Mouse (Mus musculus) kidney, postnatal 10 days (tissue): Measurements from ENCODE around the gene Wipf1.

Experiments used
- DNase-seq: peaks from one replicate; pipeline ENCODE4 v3.0.0; 2021; ENCODE audit warnings: mixed read lengths

Wipf1 gene

DNA sequence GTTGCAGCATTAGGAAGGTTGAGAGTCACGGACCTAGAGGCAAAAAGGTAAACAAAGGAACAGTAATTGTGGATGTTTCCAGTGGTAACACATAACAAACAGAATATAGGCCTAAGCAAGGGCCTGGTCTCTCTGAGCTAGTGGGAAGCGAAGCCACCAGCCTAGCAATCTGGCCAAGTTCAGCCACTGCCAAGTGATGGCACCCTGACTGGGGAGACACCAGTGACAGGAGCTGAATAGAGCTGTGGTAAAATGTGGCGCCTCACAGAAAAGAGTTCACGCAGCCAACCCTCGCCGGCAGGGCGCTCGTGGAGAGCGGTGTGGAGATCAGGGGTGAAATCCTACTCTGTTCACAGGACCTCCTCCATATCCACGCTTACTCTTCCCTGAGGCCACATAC lies 63.1 kb downstream of the Wipf1 start:
- no peak for DNase-seq

DNA sequence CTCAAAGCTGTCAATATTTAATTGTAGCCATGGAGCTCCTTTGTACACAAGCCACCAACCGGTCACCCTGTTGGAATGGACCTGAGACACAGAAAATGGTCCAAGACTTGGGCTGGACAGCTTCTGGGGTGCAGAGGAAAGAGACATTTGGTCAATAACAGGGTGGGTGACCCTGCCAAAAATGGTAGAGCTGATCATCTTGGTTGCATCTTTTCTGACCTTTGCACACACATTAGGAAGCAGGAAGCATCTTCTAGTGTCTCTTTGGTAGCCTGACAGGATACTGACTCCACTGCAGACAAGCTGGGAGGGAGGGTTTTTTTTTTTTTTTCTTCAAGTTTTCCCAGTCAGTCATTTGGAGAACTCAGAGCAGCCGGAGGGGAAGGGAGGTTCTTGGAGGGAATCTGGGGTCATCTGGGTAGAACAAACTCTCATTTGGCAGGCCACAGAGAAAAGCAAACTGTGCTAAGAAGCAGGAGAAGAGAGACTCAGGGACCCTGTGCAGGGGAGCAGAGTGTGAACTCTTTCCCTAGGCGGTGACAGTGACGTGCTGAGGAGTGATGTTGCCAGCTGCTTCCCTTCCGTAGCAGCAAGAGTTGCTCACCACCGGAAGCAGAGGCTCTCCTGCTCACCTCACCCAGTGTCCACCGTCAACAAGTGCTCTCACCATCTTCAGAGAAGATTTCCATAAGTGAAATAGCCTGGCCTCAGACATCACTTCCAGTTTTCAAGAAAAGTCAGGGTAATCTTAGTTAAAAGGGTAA lies 65.9 kb downstream of the Wipf1 start:
- DNase-seq = peak; percentile 35

DNA sequence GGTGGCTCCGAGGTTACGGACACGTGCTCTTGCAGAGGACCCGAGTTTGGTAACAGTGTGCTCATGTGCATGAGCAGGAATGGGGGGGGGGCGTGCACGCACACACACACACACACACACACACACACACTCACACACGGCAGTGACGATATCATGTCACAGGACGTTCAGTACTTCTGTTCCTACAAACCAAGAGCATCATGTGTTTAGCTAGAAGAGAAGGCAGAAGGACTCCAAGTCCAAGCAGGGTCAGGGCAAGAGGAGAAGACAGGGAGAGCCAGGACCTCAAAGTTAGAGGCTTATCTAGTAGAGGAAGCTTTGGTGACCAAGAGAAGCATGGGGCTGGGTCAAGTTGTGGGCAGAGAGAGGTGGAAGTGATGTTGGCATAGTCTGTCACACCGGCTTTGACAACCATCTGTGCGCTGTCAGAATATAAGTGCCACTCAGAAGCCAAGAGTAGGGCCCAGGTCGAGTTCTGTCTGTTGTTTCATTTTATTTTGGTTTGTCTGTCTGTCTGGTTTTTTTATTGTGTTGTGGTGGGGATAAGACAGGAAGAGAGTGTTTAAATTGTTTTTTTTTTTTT lies 66.7 kb downstream of the Wipf1 start:
- no peak for DNase-seq

DNA sequence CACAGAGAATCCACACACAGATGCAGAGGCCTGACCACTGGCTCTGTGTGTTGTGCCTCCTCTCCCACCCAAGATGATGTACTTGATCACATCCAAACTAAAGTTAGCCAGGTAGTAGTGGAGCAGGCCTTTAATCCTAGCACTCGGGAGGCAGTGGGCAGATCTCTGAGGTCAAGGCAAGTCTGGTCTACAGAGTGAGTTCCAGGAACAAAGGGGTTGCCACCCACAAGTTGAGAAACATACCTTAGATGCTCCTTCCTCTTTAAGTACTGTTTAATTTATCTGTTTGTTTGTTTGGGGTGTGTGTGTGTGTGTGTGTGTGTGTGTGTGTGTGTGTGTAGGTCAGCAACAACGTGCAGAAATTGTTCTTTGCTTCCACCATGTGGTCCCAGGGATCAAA lies 67.3 kb downstream of the Wipf1 start:
- DNase-seq = no peak

DNA sequence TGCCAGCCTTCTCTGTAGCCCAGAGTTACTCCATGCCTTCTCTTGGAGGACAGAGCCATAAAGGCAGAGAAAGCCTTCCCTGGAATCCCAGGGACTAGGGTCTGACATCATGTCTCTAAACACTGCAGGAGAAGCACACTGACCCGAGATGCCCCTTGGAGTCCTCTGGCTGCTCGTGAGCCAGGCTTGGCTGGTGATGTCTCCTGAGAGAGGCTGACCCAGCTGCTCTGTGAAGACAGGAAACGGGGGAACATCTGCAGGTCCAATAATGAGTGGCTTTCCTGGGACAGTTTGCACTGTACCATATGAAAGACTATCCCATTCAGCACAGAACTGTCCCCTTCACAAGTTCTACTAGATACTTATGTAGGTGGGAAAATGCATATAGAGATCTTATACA lies 69.4 kb downstream of the Wipf1 start:
- no peak for DNase-seq

DNA sequence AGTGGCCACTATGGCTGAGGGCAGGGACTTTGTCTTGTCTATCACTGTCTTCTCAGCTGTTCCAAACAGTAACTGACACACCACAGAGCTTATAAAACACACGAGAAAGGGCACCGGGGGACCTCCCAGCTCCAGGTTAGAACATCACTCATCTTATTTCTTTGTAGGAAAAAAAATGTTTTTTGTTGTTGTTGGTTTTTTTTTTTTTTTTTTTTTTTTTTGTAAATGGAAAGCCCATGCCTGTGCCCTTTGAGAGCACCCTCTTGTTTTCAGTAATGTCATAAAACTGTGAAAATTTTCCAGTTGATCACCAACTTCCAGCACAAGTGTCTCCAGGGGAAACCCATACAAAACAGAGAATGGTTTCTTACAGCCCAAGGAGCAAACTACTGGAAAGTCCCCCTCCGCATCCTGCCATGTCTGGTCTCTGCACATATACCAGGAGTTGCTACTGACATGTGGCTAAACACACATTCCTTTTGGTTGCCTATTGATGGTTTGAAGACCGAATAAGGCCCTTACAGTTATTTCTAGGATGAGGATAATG lies 69.9 kb downstream of the Wipf1 start:
- DNase-seq = no peak

DNA sequence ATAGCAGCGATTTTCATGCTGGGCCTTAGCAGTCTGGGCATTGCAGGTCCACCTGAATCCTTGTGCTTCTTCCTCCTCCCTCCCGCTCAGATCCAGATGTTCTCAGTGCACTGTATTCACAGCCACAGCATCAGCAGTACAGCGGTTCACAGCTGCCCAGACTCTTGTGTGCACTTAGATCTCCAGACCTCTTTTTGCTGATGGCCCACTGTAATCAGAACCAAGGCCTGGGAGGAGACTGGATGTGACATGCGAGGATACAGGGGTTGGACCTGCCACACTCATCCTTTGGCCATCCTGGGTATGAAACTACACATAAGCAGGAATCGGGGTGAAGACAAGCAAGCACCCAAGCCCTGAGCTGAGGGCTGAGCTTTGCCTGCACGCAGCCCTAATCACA lies 72.6 kb downstream of the Wipf1 start:
- DNase-seq = no peak

DNA sequence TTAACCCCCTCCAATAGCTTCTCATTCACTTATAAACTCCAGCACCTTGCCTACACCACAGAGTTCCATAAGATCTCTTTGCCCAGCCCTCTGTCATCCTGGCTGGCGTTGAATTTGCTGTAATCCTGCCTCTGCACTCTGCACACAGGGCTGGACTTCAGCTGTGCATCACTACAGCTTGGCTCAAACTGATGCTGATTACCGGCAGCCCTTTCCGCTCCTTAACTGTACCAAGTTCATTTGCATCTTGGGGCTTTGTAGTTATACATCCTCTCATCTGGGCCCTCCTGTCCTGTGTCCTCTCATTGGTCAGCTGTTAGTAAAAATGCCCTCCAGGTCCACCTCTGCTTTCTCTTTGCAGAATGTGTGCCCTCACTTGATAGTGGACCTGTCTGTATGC lies 73.4 kb downstream of the Wipf1 start:
- no peak for DNase-seq

DNA sequence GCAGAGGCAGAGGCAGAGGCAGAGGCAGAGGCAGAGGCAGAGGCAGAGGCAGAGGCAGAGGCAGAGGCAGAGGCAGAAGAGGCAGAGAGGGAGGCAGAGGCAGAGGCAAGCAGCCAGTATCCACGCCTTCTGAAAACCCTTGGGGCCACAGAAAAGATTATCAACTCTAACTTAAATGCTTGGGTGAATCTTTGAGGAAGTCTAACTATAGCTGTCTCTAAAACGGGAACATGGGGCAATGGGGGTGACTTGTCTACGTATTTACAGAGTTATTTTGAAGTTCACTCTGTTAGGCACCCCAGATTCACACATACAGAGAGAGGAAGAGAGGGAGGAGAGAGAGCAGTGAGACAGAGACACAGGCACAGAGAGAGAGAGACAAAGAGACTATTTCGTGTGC lies 74.0 kb downstream of the Wipf1 start:
- DNase-seq = no peak

DNA sequence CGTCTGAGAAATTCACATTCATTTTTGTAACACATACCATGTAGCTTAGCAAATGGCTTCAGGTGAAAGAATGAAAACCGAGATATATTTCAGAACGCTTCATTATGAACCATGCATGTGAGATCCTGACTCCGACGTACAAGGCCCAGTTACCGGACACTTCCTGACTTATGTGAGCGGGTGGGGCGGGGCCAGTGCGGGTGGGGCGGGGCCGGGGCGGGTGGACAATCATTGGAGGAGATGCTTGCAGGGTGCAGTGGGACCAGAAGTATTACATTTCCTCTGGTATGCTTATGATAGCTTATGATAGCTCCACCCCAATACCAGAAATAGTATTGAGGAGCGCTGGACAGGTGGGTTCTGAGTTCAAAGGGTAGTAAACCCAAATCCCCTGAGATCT lies 74.9 kb downstream of the Wipf1 start:
- no peak for DNase-seq

DNA sequence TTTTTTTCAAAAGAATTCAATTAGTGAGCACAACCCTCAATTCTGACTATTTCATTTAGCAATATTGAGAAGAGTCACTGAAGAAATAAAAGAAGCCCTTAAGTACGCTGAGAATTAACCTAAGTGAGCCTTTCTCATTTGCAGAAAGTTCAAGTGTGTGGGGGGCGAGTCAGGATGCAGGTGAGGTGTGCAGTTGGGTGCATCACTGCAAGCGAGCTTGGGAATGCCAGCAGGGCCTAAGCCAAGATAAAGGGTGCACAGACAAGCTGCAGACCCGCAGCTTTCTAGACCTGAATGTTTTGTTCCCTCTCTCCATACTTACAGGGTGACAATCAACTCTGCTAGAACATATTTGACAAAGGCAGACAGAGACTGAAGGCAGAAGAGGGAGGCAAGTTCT lies 75.3 kb downstream of the Wipf1 start:
- DNase-seq = no peak

DNA sequence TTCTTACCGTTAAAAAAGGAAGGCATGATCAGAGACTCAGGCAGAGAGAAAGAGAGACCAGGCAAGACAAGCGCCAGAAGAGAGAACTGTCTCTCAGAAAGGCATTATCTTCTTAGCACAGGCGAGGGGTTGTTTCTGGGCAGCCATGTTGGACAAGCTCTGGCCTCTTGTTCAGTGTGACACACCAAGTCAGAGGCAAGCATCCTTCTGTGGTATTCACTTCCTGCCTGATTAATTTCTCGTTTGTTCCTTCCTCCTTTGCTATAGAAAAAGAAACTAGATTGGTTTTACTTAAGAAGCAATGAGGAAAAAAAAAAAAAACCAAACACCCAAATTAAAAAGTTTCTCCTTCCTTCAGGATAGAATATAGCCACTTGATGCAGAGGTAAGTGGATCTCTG lies 75.8 kb downstream of the Wipf1 start:
- no peak for DNase-seq

DNA sequence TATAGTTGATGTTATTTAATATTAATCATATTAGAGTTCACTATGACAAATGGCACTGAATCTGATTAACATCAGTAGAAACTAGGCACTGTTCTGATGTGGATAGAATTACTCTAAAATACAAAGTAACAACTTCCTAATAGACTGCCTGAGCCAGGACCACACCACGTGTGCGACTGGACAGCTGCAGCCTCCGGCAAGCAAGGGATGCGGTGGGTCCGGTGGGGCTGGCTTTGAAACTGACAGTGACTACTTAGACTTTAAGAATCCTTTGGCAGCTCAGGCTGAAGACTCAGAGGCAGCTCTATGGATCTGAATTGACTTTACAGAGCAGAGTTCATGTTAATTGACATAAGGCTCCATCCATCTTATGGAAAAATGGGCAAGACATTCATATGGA lies 76.4 kb downstream of the Wipf1 start:
- no peak for DNase-seq

DNA sequence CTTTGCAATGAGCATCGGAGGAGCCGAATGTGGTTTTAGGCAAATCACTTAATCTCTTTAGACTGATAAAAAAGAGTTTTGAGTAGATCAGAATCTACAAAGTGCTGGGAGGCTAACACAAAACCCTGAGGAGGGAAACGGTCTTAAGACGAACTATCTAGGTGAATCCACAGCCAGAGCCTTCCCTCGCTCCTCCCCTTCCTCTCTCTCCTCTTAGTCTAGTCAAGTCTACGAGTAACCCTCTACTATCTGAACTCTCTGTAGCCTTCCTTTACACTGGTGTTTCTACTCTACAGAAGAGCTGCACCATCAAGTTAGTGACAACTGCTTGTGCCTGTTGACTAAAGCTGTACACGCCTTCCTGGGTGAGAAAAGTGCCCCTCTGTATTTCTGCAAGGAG lies 77.0 kb downstream of the Wipf1 start:
- no peak for DNase-seq

DNA sequence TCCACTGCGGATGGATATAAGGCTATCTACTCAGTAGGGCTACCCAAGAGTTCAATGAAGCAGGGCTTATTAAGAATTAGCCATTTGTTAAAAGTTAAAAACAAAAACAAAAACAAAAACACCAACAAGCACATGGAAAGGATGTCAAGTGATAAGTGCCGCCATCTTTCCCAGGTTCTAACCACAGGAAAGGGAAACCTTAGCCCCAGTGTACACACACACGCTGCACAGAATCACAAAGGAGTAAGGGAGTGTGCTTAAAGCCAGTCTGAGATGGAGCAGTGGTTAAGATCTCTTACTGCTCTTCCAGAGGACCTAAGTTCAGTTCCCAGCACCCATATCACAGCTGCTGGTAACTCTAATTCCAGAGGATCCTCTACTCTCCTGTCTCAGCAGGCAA lies 78.0 kb downstream of the Wipf1 start:
- no peak for DNase-seq

DNA sequence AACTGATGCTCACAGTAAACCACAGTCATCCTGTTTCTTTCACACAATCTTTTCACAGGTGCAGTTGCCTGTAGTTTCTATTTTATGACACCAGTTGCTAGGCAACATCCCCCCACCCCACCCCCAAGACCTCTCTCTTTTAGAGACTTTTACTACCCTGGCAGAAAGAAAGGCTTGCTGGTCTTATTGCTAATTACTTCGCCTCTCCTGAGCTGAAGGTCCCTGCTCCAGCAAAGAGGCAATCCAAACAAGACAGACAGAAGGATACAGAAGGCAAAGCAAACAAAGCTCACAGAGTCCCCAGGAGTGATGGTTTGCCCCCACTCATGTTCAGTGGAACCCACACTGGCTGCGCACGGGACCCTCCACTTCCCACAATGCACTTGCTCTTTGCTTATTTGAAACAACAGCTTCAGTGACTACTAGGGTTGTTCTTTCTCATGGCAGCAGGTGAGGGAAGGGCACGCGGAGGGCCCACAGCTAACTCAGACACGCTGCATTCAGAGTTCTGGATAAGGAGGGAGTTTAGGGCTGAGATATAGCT lies 79.3 kb downstream of the Wipf1 start:
- DNase-seq = no peak

DNA sequence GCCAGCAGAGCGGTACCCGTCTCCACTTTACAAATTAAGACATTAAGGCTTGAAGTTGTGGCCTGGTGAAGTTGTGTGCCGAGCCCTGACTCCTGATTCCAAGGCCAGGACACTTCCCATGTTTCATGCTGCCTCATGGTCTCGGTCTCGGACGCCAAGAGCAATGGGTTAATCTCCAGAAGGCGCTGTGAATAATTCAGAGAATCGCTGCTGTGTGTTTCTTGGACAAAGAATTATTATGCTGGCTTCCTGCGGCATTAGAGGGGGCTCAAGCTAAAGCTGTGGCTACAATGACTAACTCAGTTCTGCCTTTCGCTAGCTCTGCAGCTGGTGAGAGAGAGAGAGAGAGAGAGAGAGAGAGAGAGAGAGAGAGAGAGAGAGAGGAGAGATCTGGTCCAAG lies 85.5 kb downstream of the Wipf1 start:
- DNase-seq = no peak

DNA sequence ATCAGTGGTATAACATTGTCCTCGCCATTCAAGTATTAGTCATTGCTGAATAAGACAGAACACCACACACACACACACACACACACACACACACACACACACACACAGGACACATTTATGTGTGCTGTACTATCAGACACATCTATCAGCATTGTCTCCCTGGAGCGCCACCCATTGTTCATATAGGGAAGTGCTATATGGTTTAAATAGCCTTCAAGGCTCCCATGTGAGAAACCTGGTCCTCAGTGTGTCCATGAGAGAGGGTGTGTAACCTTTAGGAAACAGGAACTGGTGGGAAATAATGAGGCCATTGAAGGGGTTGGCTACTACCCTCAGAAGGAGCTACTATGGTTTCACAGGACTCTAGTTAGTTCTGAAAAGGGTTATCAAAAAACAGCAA lies 87.5 kb downstream of the Wipf1 start:
- no peak for DNase-seq

DNA sequence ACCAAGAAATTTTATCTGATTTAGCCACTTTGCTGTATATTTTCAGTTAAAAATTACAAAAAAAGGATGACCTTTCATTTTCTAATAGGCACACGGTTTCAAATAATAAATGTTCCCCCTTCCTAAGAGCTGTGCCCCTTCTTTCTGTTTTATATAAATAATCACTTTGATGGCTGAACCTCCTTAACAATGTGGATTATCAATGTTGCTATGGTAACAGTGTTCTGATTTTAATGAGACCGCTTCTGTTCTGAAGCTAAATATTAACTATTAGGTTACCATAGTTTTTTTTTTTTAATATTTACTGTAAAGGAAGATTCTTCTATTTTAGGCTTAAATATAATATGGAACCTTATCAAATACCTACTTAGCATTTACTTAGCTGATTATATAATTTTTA lies 89.2 kb downstream of the Wipf1 start:
- DNase-seq = no peak

DNA sequence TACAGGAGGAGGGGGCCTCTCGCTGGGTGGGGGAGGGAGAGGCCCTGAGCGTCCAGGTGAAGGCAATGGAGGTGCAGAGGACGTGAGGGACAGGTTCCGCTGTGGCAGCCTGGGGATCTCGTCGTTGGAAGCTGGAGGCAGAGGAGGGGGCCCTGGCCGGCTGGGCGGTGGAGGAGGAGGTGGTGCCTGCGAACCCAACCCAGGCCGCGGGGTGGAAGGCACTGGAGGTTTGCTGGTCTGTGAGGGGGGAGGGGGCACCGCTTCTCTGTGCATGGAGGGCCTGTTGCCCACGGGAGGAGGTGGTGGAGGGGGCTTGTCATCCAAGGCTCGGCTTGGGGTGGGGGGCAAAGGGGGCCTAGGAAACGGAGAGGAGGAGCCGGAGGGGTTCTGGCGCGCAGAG lies 92.6 kb downstream of the Wipf1 start:
- DNase-seq = no peak

DNA sequence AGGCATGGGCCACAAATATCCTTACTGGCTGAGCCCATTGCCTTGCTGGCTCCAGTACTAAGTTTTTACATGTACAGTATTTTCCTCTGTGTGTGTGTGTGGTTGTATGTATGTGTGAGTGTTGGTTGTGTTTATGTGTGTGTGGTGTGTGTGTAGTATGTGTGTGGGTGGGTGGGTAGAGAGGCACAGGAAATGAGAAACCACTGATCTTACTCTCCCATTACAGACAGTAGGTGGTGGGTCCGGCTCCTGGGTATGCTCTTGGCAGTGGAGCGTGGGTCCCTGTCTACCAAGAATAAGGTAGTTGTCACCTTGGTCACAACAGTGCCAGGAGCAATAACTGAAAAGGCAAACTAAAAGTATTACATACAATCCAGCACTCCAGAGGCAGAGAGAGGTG lies 93.7 kb downstream of the Wipf1 start:
- DNase-seq = no peak

DNA sequence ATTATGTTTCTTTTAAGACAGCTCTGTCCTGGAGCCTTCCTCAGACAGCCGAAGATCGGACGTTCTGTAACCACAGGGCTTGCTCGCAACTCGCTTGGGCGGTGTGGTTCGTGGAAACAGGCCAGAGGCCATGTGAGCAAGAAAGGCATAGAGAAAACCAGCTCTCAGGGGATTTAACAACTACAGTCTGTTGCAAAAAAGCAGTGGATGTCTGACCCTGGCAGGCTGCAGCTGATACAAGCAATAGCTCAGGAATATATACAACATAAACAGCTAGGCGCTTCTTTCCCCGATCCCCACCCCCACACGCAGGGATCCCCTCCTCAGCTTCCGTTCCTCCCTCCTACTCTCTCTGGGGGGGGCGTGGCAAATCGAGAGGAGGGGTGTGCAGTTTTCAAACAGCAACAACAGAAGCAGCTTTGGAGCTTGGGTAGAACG lies 97.6 kb downstream of the Wipf1 start:
- peak; percentile 47 for DNase-seq

DNA sequence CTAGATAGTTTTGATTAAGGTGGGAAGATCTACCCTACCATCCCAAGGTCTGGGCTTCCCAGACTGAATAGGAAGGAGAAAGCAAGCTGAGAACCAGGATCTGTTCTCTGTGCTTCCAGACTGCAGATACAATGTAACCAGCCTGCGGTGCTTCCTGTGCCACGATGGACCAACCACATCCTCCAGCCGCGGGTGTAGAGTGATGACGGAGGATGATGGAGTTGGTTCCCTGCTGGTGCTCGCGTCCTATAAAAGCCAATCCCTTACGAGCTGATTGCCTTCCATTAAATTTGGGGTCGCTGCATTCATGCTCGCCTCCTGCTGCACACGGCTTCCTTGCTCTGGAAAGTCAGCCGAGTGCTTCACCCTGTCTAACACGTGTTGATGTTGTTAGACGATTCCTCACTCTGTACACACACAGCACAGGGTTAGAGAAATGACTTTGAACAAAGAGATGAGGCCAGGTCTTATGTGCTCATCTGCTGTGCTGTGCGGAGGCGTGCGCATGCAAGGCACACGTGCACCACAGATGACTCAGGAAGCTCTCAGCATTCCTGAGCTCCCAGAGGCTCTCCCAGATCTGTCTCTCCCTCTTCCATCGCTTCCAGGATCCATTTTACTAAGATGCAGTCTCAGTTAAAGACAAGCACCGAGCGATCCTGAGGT lies 100.6 kb downstream of the Wipf1 start:
- DNase-seq = no peak

DNA sequence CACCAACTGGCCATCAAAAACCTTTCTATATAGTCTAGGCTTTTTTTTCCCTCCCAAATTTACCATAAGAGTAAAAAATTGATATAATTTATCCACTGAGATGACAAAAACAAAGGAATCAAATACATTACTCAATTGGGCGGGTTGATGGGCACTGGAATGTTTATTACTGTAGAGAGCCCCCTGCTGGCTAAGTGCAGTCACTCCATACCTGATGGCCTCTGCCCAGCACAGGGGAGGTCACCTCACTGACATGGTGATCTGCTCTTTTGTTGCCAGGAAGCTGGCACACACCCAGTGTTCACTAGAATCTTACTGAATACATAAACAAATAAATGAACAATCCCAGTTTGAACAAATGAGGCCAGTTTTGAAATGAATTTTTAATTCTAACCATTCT lies 102.2 kb downstream of the Wipf1 start:
- DNase-seq = peak; percentile 61
